Mouse (Mus musculus) megakaryocyte, embryonic 14.5 days (primary cell): ENCODE results near the gene St6gal1.
"Not testable (repeated sequence)": the region's sequence is repeated elsewhere in the genome, so short reads cannot be mapped to it uniquely, and the experiment has no call there.

Source experiments
- FLI1 ChIP-seq: IDR thresholded peaks from 2 replicates; pipeline ENCODE4 v1.6.1; 2012; ENCODE audit warnings: low read length, inconsistent platforms, mixed read lengths
- GATA1 ChIP-seq: IDR thresholded peaks from 3 replicates; pipeline ENCODE4 v1.6.1; 2012; ENCODE audit warnings: mixed read lengths, low read length, inconsistent platforms, borderline replicate concordance

DNA sequence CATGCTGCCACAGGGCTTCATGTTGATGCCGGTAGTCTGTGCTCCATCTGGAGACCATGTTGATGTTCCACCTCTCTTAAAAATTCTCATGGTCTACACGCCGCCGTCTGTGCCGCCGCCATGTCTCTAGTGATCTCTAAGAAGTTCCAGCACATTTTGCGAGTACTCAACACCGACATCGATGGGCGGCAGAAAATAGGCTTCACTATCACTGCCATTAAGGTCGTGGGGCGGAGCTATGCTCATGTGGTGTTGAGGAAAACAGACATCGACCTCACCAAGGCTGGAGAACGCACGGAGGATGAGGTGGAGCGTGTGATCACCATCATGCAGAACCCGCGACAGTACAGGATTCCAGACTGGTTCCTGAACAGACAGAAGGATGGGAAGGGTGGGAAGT is 45.1 kb upstream of the St6gal1 start:
- not testable (repeated sequence) for TF ChIP-seq GATA1, FLI1
